Mouse (Mus musculus) inflammation-experienced regulatory T-cells, adult 6 months (primary cell): ENCODE data around the gene Nav1. TPM values are rescaled to one million over a fixed set of nuclear protein-coding genes. Genes with fewer than 3 reads are reported as not detected.

Experiments
- ATAC-seq: one replicate; pipeline ENCODE4 v1.8.0; 2017
- polyA plus RNA-seq, 3 experiments: library from polyadenylated mRNA; unstranded; fragments of 100-300 nt; shearing (Covaris generic); gene quantifications; one replicate each; pipeline ENCODE4 v1.2.1; 2017

The Nav1 gene
- polyA plus RNA-seq, 3 experiments from 2014 or later, result 0.34 to 1.7 (median 0.43) TPM

GRCm38 (mm10) chr1:135581001-135581400 is 26.1 kb downstream of the Nav1 start:
- no peak for ATAC-seq

- ATAC-seq, result no peak
Measured at GRCm38 (mm10) chr1:135579111-135579510, 28.0 kb downstream of the Nav1 start.

DNA sequence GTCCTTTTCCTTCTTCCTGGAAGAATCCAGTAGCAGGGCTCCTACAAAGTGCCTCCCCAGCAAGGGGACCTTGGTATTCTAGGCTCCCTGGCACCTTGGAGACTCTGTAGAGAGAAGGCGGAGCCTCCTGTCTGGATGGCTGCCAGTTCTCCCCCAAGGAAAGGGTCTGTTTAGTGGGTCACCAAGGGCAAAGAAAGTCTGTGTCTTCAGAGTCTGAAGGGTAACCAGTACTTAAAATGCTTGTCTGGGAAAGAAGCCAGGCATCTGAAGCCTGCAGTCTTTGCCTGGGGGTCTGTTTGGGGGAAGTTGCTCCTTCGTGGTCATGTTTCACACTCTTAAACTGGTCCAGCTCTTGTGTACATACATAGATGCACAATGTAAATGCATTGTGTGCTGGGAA is 29.3 kb downstream of the Nav1 start:
- no peak for ATAC-seq

- ATAC-seq, result no peak
Measured at GRCm38 (mm10) chr1:135575393-135575792, 31.7 kb downstream of the Nav1 start.

GRCm38 (mm10) chr1:135574451-135575208 is 32.5 kb downstream of the Nav1 start:
- ATAC-seq, result no peak

GRCm38 (mm10) chr1:135572139-135572892 is 34.8 kb downstream of the Nav1 start:
- ATAC-seq, result no peak

GRCm38 (mm10) chr1:135568087-135568486 is 39.0 kb downstream of the Nav1 start:
- no peak for ATAC-seq

DNA sequence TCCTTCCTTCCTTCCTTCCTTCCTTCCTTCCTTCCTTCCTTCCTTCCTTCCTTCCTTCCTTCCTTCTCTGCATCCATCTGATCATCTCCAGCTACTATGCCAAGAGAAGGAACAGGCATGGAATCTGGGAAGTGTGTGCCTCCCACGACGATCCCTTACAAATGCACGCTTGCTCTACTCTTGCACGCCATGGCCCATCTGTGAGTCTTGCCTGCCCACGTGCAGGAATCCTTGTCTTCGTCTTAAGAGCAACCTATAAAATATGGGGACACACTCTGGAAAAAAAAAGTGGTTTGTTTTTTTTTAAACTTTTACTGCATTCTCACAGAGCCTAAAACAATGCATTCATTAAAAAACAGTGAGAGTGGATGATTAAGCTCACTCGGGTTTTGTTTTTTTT is 40.5 kb downstream of the Nav1 start:
- ATAC-seq, result no peak

DNA sequence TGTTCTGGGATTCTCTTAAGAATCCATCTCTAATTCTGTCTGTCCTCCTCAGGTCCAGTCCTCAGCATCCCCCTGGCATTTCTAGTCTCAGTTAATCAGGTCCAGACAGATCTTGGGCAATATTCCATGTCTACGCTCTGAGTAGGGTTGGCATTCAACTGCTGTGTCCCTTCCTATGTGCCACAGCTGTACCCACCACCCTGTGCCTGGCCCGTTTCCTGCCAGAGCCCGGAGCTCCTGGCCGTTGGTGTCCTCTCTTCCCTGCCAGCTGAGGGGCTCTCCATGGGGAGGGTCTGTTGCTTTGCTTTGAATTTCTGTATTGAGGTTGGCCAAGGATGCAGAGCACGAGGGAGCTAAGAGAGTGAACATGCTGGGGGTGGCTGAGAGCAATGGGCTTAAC is 41.3 kb downstream of the Nav1 start:
- no peak for ATAC-seq

GRCm38 (mm10) chr1:135564660-135565519 is 42.2 kb downstream of the Nav1 start:
- ATAC-seq, result no peak

GRCm38 (mm10) chr1:135563781-135564414 is 43.2 kb downstream of the Nav1 start:
- ATAC-seq, result no peak

DNA sequence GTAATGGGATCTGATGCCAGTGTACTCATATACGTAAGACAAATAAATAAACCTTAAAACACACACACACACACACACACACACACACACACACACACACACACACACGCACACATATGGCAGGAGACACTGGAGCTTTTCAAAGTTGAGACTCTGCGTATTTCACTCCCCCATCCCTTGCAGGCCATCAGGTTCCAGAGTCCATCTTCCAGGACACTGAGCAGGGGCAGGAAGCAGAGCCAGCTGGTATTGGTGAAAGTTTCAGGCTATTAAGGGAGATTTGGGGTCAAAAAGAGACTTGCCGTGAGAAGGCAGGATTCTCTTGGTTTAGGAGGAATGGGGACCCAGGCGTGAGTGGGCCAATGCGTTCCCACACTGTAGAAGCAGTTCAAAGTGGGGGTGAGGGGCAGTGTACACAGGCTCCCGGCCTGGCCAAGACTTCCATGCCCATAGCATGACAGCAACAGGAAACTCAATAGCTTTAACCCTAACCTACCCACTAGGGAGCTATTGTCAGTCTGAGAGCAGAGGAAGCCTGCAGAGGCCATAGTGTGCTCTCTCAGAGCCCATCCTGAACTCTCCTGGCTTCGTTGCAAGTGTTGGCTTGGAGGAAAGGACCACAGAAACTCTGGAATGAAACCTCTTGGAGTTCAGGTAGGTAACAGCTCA is 44.0 kb downstream of the Nav1 start:
- ATAC-seq, result no peak

GRCm38 (mm10) chr1:135562115-135562514 is 45.0 kb downstream of the Nav1 start:
- no peak for ATAC-seq

DNA sequence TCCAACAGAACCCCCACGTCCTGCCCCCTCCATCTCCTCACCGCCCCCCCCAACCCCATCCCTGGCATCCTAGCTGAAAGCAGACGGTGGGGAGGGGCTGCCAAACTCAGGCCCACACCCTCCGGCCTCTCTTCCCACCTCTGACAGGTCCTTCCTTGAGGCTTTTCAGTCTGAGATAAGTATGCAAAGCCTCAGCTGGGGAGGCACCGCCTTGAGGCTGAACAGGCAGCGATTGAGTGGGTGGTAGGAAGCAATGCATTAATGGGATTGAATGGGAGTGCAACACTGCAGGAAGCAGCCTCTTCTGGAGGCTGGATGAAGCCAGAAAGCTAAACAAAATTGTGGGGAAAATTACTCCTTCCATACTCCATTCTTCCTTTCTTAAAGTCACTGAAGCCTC is 45.8 kb downstream of the Nav1 start:
- no peak for ATAC-seq

DNA sequence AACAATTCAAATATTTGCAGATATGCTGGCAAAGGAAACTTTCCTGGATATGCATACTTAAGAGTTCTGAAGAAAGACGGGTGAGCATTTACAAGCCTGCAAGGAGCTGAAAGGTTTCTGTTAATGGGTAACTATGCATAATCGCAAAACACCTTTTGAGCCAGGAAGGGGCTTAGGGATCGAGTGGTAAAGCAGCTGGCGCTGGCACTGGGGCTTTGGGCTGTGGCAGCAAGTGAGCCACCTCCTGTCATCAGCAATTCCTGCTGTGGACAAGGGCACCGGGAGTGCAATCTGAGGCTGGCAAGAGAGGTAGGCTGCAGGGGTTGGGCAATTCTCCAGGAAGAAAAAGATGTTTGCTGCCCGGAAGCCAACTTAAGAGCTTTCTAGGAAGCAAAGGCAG is 49.1 kb downstream of the Nav1 start:
- ATAC-seq, result no peak

DNA sequence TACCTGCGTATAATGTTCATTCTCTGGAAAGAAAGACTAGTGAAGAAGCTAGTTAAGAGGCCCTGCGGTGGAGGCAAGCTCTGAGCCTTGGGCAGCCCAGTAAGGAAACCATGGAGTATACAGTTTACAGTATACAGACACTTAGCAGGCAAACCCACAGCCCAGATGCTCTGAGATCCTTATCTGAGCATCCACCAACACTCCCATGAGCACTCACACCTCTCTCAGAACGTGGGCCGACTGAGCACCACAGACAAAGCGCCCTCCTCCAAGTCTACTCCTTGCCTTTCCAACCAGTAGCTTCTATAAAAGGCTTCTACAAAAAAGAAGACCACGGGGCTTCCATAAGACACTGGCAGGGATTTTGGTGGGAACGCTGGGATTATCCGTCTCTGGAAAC is 51.2 kb downstream of the Nav1 start:
- ATAC-seq, result no peak

DNA sequence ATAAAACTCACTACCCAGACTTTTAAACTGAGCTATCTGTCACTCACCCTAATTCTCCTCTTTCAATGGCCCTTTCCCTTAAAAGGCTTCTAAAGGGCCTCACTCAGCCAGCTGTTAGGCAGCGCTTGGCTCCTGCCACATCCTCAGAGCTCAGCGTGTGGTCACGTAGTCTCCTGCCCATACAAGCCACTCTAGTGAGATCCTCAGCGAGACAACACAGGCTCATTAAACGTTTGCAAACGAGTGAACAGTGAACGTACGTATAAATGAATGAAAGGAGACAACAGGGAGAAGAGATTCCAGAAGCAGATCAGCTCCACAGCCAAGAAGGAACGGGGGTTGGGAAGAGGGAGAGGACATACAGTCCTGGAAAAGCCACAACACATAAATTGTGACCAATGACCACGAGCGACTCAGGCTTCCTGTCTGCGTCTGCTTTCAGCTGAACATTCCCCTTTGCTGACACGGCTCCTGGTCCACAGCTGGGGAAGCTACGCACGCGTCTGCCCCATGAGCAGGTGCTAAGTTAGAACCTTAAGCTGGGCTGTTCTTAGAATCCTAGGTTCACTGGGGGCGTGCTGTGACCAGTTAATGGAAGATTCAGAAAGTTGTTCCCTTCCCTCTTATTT is 52.3 kb downstream of the Nav1 start:
- no peak for ATAC-seq

- no peak for ATAC-seq
Measured at GRCm38 (mm10) chr1:135553615-135554014, 53.5 kb downstream of the Nav1 start.

- ATAC-seq, result no peak
Measured at GRCm38 (mm10) chr1:135553154-135553553, 53.9 kb downstream of the Nav1 start.

DNA sequence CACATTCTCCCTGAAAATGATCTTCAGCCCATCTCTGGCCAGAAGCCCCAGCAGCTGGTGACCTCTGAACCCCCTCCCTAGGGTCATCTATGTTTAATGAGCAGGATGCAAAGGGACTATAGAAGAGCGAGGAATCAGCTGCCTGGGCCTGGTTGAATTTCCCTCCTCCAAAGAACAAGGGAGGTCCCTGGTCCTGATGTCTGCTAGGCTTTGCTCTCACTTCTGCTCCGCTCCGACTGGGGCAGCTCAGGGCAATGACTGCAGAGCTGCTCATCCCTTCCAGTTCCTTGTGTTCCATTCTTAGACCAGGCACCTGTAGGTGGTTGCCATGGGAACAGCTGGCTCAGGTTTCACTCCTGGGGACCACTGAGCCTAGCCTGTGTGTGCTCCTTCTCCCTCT is 56.2 kb downstream of the Nav1 start:
- no peak for ATAC-seq

- no peak for ATAC-seq
Measured at GRCm38 (mm10) chr1:135548750-135549149, 58.3 kb downstream of the Nav1 start.

DNA sequence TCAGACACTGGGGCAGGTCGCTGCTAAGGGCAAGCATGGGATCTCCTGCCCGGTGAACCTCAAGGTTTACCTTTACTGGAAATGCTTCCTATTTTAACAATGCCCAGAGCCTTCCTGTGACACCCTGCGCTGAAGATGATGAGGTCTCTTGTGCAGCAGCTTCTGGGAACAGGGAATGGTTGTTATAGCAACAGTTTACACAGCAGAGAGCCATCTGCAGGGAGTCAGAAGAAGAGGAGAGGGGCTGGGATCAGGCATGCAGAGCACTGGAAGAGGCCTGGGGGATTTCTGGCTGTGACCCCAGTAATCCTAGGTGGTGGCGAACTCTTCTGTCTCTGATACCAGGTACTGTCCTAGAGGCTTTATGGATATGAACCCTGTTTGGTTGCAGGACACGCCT is 61.0 kb downstream of the Nav1 start:
- no peak for ATAC-seq
